Mouse (Mus musculus) heart, postnatal 14 days (tissue): ENCODE measurements at regions not wholly inside any gene's neighbourhood (a gene's known extent, or its start where the extent isn't known, plus 50 kb on each side); places are given as distances from the start of the nearest gene placed in this dataset.

Experiments used
- DNase-seq, 2 experiments: peaks; one replicate each; pipeline ENCODE4 v3.0.0; 2021 to 2022
- intact Hi-C: fragments of 180-260 bp; cut with DNase I; formaldehyde crosslinking; loops from one replicate; pipeline ENCODE4 v1.15.1; 2025

DNA sequence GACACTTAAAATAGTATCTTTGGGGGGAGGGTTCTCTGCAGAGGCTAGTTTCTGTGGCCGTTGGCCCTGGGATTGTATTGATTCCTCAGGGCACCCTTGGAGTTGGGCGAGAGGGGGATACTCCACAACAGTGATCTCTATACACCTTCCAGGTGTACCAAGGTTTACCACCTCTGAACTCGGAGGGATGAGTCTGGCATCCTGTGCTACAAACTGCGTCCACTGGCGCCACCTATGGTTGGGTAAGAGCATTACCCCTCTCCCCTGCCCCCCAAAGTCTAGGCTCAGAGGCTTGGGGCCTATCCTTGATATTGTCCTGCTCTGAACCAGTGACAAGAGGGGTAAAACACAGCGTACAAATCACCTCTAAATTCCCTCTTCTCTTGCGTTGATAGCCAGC lies 62.2 kb downstream of the Gm17728 start:
- DNase-seq: no peak
- intact Hi-C loops: no loop called here

DNA sequence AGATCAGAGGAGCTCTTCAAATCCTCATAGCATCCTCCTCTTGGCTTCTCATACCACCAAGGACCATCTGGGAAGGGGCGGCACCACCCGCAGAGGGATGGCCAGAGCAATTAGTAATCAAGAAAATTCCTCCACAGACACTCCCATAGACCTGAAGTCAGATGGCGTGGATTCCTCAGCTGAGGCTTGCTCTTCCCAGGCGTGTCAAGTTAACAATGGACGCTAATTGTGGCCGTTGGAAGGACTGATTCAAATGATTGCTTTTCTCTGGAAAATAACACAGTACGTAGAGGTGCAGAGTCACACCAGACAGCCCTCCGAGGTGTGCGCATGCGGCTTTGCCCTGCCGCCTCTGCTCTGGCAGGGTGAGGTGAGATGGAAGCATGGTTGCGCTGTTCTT lies 62.7 kb downstream of the Gm17728 start:
- intact Hi-C loops: no loop called here
- no peak for DNase-seq

DNA sequence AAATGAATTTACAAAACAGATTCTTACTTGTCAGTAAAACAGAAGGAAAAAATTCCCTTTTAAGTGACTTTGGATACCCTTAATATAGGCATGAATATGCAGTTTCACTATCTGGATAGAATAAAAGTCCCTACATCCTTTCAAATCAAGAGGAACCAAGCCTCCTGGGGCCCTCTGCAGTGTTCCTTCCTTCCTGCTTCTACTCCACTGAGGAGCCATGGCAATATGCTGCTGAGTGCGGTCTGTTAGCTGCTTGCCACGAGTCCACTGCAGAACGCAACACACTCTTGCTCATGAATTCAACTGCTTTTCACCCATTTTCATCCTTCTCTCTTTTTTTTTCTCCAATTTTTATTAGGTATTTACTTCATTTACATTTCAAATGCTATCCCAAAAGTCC lies 107.5 kb downstream of the Gm17728 start:
- DNase-seq: no peak
- intact Hi-C loops: no loop called here

DNA sequence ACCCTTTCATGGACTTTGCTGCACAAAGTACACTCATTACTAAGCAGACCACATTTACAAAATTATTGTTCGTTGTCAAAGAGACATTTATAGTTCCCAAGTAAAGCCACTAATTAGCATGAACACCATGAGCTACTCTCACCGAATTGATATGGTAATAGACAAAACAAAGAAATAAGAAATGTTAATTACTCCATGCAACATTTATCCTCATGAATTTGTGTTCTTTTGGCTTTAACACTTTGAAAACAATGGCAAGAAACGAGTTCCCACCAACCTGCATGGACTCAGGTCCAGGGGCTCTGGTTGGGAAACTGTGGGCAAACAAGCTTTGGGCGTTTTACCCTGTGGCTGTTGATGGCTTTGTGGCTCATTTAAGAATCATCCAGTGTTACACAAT lies 114.2 kb downstream of the Gm17728 start:
- DNase-seq: no peak
- intact Hi-C loops: no loop called here

DNA sequence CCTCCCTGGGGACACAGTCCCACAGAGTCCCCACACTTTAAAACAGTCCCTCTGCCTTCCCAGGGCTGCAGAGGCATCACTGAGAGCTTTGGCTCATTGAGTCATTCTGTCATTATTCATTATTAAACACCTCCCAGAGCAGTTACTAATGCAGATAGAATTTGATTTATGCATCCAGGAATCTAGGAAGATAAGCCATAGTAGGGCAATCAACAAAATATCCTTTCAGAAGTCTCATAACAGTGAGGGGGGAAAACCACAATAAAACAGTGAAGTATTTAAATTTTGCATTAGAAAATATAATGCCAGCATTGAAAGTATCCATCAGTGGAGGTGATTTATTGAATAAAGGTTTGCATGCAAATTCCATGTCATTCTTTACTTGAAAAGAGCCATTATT lies 116.5 kb downstream of the Gm17728 start:
- intact Hi-C loops: no loop called here
- DNase-seq: no peak

DNA sequence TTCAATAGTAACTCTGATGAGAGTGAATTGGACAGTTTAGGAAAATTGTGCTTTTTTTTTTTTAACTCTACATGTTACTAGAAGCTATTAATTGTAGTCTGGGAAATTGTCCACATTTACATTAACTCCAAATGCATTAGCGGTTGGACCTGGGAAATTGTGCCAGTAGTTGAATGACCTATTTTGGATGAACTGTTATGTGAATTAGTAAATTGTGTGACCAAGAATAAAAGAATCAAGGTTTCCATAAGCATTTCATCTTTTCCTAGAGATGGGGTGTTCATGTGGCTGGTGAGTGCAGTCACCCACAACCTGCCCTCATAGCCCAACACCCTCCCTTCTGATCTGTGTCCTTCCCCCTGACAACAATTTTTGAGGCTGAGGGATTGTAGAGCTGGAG lies 118.3 kb downstream of the Gm17728 start:
- no peak for DNase-seq
- intact Hi-C loops: no loop called here

DNA sequence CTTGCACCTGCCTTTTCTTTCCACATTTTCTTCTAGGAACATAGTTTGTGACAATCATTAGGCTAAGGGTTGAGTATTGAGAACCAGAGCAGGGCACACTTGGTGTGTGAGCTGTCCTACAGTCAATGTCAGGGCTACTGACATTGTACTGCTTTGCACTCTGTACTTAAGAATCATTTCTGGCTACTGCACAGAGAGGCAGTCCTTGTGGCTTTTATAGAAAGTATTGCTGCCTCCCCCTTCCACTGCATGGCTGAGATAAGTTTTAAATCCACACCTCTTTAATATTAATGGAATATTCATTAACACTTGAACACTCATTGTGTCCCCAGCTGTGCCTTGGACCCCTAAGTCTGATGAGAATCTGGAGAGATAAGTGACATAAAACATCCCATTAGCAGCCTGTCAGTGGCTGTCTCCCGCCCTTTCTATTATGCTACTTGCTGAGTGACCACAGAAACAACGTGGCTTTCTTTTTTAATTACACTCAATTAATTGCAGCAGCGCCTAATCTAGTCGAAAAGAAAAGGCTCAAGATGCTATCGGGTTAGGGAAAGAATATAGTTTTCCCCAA lies 121.5 kb downstream of the Gm17728 start:
- DNase-seq: no peak
- intact Hi-C loops: no loop called here

DNA sequence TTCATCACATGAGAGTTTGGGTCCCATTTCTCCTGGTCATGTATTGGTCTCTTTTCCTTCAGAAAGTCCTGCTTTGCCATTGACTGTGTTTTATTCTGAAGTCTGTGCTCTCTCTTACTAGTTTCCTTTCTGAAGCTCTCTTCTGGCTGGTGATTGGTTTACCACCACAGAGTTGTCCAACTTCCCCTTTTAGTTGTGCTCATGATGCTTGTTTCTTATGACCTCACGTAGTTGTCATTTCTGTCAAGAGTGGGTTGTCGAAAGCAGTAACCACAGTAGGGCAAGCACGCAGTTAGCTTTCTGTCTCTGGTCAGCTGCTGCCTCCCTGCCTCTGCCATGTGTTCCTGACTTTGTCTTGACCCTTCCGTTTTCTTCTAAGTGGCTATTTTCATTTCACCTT lies 112.0 kb downstream of the Pabpc6 start:
- intact Hi-C loops: no loop called here
- DNase-seq: no peak

DNA sequence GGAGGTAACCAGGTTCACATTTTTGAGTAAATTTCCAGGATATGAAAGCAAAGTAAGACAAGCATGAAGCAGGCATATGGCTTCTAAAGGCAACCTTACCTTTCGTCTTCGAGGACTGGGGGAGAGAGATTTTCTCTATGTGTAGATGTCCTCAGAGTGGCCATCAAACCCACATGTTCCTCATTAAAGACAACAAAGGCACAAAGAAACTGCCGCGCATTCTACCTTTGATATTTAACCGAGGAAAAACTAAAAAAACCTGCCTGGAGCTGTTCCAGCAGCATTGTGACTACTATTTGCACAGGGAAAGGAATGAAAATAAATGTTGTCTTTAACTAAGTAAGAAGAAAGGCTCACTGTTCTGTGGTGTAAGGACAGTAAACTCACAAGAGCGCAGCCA lies 102.7 kb downstream of the Pabpc6 start:
- intact Hi-C loops: no loop called here
- DNase-seq: no peak

DNA sequence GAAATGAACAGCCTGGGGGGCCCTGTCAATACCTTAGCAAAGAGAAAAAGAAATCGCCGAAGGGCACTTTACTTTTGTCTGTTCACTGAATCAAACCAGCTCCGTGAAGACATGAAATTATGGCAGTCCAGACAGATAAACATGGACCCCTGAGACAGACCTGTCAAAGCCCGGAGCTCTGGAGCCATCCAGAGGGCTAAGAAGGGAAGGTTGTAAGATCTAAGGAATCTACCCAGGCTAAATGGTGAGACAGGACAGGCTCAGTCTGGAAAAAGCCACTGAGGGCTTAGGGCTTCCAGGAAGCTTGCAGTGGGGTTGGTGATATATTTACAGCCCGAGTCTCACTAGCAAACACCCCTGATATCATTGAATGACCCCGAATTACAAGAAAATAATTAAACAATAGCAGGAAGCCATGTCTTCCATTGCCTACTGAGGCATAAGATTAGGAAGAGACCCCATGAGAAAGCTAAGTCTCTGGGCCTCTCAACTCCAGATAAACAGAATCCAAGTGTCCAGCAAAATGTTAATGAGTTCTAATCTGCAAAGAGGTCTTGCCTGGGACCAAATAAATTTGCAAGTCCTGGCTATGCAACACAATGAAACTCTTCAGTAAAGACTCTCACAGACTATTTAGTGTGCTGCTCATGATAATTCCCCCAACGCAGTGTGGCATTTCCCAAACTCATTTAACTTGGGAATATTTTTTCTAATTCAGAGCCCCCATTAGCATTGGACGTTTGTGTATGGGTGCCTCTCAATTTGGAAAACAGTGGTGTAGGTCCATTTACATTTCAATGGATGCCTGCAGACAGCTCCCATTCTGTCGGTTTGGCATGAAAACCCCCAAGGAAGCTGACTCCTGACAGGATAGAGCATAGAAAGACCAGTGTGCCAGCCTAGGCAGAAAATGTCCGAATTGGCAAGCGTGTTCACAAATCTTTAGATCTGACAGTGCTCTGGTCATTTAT lies 89.8 kb downstream of the Pabpc6 start:
- intact Hi-C loops: no loop called here
- DNase-seq: no peak

DNA sequence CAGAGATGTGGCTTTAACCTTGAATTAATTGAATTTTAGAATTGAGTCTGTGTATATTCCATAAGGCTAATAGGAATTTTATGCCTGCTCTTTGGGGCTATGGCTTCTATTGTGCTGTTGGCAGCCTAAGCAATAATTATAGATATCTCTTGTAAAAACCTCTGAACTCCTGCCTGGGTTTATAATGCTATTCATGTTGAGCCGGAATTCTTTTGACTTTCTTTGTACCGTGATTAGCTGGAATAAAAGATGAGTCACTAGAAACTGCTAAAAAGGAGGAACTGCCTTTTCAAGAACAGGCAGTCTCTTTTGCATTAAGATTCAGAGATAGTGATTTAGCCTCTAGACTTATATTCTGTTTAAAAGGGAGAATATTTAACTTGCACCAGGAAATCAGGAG lies 71.4 kb downstream of the Pabpc6 start:
- intact Hi-C loops: no loop called here

DNA sequence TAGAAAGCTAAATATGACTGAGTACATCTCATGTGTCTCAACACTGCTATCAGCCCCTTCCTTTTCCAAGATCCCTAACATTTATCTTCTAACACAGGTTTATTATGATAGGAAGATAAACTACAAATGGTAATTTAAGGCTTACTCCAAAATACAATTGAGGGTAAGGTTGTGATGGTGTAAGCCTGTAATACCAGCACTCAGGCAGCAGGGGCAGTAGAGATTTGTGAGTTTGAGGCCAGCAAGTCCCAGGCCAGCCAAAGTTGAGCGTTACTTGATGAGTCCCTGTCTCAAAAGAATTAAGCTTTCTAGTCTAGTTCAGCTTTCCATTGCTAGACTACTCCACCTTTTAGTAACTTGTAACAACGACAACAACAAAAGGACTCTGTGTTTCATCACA lies 69.1 kb downstream of the Pabpc6 start:
- intact Hi-C loops: no loop called here
- DNase-seq: peak in 1 of 2 experiments; percentile 3

More for the DNA sequence above, 71.4 kb downstream of the Pabpc6 start:
- DNase-seq: no peak
